Mouse (Mus musculus): ENCODE results near the gene Olfr173. TPM values are rescaled to one million over a fixed set of nuclear protein-coding genes. Genes with fewer than 3 reads are reported as not detected.

Olfr173 gene
- not detected for polyA plus RNA-seq (2015; fragmentation: Illumina TruSeq; extraction: RNeasy Lipid Tissue Mini Kit (QIAGEN cat#74804); ENCODE audit: insufficient read depth, low replicate concordance)

DNA sequence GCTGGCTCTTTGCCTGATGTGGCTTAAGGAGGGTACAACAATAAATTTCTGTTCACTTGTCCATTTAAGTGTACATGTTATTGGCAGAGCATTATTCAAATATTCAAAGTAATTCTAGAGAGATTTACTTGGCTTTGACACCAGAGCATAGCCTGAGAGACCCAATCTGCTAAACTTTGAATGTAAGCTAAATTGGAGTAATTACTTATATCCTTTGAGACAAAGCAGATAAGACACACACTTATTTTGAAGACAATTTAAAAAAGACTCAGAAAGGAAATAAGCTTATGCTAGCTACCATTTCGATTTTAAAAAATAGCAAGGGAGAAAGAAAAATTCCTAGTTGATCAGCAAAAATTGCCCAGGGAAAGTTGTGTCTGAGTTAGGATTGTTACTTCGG is at the start of gene Olfr173:
Gene Olfr173, minus strand, starts transcription at position 101 of the 400 bp plus-strand sequence.

GRCm38 (mm10) chr16:58826732-58827319 is 26.8 kb upstream of the Olfr173 start, which contains the start of gene Olfr175-ps1:
Gene Olfr175-ps1 (minus strand): TSS chr16:58826782.

GRCm38 (mm10) chr16:58763076-58763475 is 37.0 kb downstream of the Olfr173 start, which contains the start of gene Olfr172:
Gene Olfr172 (minus strand): TSS chr16:58763176.

Other genes with a start within 250 kb of the Olfr173 start
- gene Gm813, start 183.3 kb downstream of the Olfr173 start, polyA plus RNA-seq (2015; fragmentation: Illumina TruSeq; extraction: RNeasy Lipid Tissue Mini Kit (QIAGEN cat#74804); ENCODE audit: insufficient read depth, low replicate concordance) = not detected
- not detected for gene E330017A01Rik, start 161.5 kb downstream of the Olfr173 start, polyA plus RNA-seq (2015; fragmentation: Illumina TruSeq; extraction: RNeasy Lipid Tissue Mini Kit (QIAGEN cat#74804); ENCODE audit: insufficient read depth, low replicate concordance)
- gene Cpox, start 130.0 kb downstream of the Olfr173 start, polyA plus RNA-seq (2015; fragmentation: Illumina TruSeq; extraction: RNeasy Lipid Tissue Mini Kit (QIAGEN cat#74804); ENCODE audit: insufficient read depth, low replicate concordance) = 35.9 TPM
- gene Gpr15, start 81.2 kb downstream of the Olfr173 start, polyA plus RNA-seq (2015; fragmentation: Illumina TruSeq; extraction: RNeasy Lipid Tissue Mini Kit (QIAGEN cat#74804); ENCODE audit: insufficient read depth, low replicate concordance) = 1.9 TPM
- 48.4 TPM for gene Cldnd1, start 72.4 kb downstream of the Olfr173 start, polyA plus RNA-seq (2015; fragmentation: Illumina TruSeq; extraction: RNeasy Lipid Tissue Mini Kit (QIAGEN cat#74804); ENCODE audit: insufficient read depth, low replicate concordance)
- gene Olfr172, start 37.1 kb downstream of the Olfr173 start, polyA plus RNA-seq (2015; fragmentation: Illumina TruSeq; extraction: RNeasy Lipid Tissue Mini Kit (QIAGEN cat#74804); ENCODE audit: insufficient read depth, low replicate concordance) = not detected
- gene Olfr175-ps1, start 26.5 kb upstream of the Olfr173 start, polyA plus RNA-seq (2015; fragmentation: Illumina TruSeq; extraction: RNeasy Lipid Tissue Mini Kit (QIAGEN cat#74804); ENCODE audit: insufficient read depth, low replicate concordance) = not detected
- gene Olfr177, start 74.5 kb upstream of the Olfr173 start, polyA plus RNA-seq (2015; fragmentation: Illumina TruSeq; extraction: RNeasy Lipid Tissue Mini Kit (QIAGEN cat#74804); ENCODE audit: insufficient read depth, low replicate concordance) = not detected
- gene Olfr178, start 91.8 kb upstream of the Olfr173 start, polyA plus RNA-seq (2015; fragmentation: Illumina TruSeq; extraction: RNeasy Lipid Tissue Mini Kit (QIAGEN cat#74804); ENCODE audit: insufficient read depth, low replicate concordance) = not detected
- not detected for gene Olfr181, start 128.5 kb upstream of the Olfr173 start, polyA plus RNA-seq (2015; fragmentation: Illumina TruSeq; extraction: RNeasy Lipid Tissue Mini Kit (QIAGEN cat#74804); ENCODE audit: insufficient read depth, low replicate concordance)
- not detected for gene Olfr180, start 129.1 kb upstream of the Olfr173 start, polyA plus RNA-seq (2015; fragmentation: Illumina TruSeq; extraction: RNeasy Lipid Tissue Mini Kit (QIAGEN cat#74804); ENCODE audit: insufficient read depth, low replicate concordance)
- not detected for gene Olfr183, start 195.1 kb upstream of the Olfr173 start, polyA plus RNA-seq (2015; fragmentation: Illumina TruSeq; extraction: RNeasy Lipid Tissue Mini Kit (QIAGEN cat#74804); ENCODE audit: insufficient read depth, low replicate concordance)
- gene Olfr186, start 230.0 kb upstream of the Olfr173 start, polyA plus RNA-seq (2015; fragmentation: Illumina TruSeq; extraction: RNeasy Lipid Tissue Mini Kit (QIAGEN cat#74804); ENCODE audit: insufficient read depth, low replicate concordance) = not detected
- gene Olfr187, start 239.5 kb upstream of the Olfr173 start, polyA plus RNA-seq (2015; fragmentation: Illumina TruSeq; extraction: RNeasy Lipid Tissue Mini Kit (QIAGEN cat#74804); ENCODE audit: insufficient read depth, low replicate concordance) = not detected

All from spleen, adult 10 weeks (tissue).